Mouse (Mus musculus): ENCODE data around the gene Wnt8b. TPM values are rescaled to one million over a fixed set of nuclear protein-coding genes. Genes with fewer than 3 reads are reported as not detected.

Wnt8b gene
- polyA plus RNA-seq, 1 experiment from 2014 or later: not detected

- Histone ChIP-seq H3K9me3 (ENCODE audit: control insufficient read depth, low read length) (no peaks in the 10 kb centered on the region), H3K4me3 (ENCODE audit: control insufficient read depth in 1 of 2, insufficient read depth in 1 of 2, low read depth in 1 of 2, low read length in 2 of 2) (no peak overlapping the region), H3K36me3 (ENCODE audit: control insufficient read depth, insufficient read depth, low read length) (no peaks in the 10 kb centered on the region), H3K27ac (replicated peaks in 1 of 2; ENCODE audit: control insufficient read depth in 1 of 2, insufficient read depth in 1 of 2, low read depth in 2 of 2, low read length in 2 of 2) (no peak overlapping the region), H3K4me2 (ENCODE audit: low read length) (no peak overlapping the region), H3K4me1 (ENCODE audit: control insufficient read depth in 2 of 2, insufficient read depth in 2 of 2, low read length in 2 of 2) (no peaks in the 10 kb centered on the region), H3K9ac (ENCODE audit: low read length) (no peak overlapping the region), H3K27me3 (ENCODE audit: control insufficient read depth, insufficient read depth, low read length) (no peaks in the 10 kb centered on the region)
- no peak for ATAC-seq (ENCODE audit: insufficient number of reproducible peaks, insufficient read depth, low FRiP score, low read depth)
- WGBS: 77% methylated on average over 9 of the region's 9 CpGs
Observed at GRCm38 (mm10) chr19:44525551-44526205, 32.4 kb downstream of the Wnt8b start.

DNA sequence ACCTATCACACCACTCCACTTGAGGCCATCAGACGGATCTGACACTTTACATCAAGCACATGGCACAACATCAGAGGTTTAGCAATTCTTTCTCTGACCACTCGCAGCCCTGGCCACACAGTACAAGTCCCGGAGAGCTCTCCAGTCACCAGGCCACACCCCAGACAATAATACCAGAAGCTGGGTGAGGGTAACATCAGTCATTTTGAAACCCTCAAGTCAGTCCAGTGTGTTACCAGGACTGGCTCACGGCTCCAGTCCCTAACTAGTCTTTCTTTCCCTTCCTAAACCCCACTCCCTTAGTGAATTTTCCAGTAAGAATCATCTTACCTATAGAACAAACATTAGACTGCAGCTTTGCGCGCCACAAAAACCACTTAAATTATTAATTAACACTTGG is 36.7 kb downstream of the Wnt8b start:
- WGBS: 78% methylated on average over 6 of the region's 6 CpGs
- Histone ChIP-seq H3K4me2 (ENCODE audit: low read length) (no peak overlapping the region), H3K4me3 (ENCODE audit: control insufficient read depth in 1 of 2, insufficient read depth in 1 of 2, low read depth in 1 of 2, low read length in 2 of 2) (no peak overlapping the region), H3K27me3 (ENCODE audit: control insufficient read depth, insufficient read depth, low read length) (no peaks in the 10 kb centered on the region; the same call in 1 of the 2 replicates), H3K27ac (replicated peaks in 1 of 2; ENCODE audit: control insufficient read depth in 1 of 2, insufficient read depth in 1 of 2, low read depth in 2 of 2, low read length in 2 of 2) (no peak overlapping the region), H3K36me3 (ENCODE audit: control insufficient read depth, insufficient read depth, low read length) (no peaks in the 10 kb centered on the region), H3K9ac (ENCODE audit: low read length) (no peak overlapping the region), H3K4me1 (ENCODE audit: control insufficient read depth in 2 of 2, insufficient read depth in 2 of 2, low read length in 2 of 2) (no peaks in the 10 kb centered on the region), H3K9me3 (ENCODE audit: control insufficient read depth, low read length) (no peaks in the 10 kb centered on the region)
- no peak for ATAC-seq (ENCODE audit: insufficient number of reproducible peaks, insufficient read depth, low FRiP score, low read depth)

DNA sequence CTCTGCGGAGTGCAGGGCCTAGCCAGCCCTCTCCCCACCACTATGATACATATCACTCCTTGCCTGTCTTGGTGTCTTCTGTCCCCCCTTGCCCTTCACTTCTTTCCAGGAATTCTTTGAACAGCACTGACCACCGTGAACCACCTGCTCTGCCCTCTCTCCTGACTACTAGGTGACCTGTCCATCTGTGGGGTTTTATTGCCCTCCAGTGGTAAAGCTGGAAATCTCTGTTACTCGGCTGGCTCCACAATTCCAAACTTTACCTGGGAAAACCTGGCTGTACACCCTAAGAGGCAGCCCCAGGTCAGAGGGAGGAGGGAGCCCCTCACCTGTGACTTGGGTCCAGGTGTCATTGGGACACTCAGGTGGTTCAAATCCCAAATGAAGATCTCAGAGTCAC is 42.1 kb downstream of the Wnt8b start:
- no peak for ATAC-seq (ENCODE audit: insufficient number of reproducible peaks, insufficient read depth, low FRiP score, low read depth)
- H3K4me1 ChIP-seq (ENCODE audit: control insufficient read depth in 2 of 2, insufficient read depth in 2 of 2, low read length in 2 of 2): no peaks in the 10 kb centered on the region
- no peak overlapping the region for H3K4me2 ChIP-seq (ENCODE audit: low read length)
- no peak overlapping the region for H3K9ac ChIP-seq (ENCODE audit: low read length)
- 35% methylated on average over 3 of the region's 3 CpGs for WGBS
- H3K27ac ChIP-seq (replicated peaks in 1 of 2; ENCODE audit: control insufficient read depth in 1 of 2, insufficient read depth in 1 of 2, low read depth in 2 of 2, low read length in 2 of 2): no peak overlapping the region
- no peaks in the 10 kb centered on the region for H3K36me3 ChIP-seq (ENCODE audit: control insufficient read depth, insufficient read depth, low read length)
- H3K27me3 ChIP-seq (ENCODE audit: control insufficient read depth, insufficient read depth, low read length): no peaks in the 10 kb centered on the region; the same call in 1 of the 2 replicates
- no peak overlapping the region for H3K4me3 ChIP-seq (ENCODE audit: control insufficient read depth in 1 of 2, insufficient read depth in 1 of 2, low read depth in 1 of 2, low read length in 2 of 2)
- H3K9me3 ChIP-seq (ENCODE audit: control insufficient read depth, low read length): no peaks in the 10 kb centered on the region

DNA sequence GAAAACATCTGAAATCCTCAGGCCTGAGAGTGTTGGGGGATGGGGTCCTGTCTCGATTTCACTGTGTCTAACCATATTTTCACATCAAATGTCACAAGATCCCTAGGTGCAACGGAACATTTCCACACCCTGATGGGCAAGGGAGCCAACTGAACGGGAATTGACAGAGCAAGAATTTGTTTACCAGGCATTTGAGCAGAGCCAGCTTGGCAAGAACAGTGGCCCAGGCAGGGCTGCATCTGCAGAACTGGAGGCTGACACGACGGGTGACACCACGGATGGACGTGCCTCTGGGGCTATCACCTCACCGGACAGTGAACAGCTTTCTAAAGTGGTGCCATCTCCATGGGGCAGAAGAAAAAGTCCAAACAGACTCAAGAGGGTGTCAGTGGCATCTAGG is 44.1 kb downstream of the Wnt8b start:
- Histone ChIP-seq H3K9ac (ENCODE audit: low read length) (no peak overlapping the region), H3K4me2 (ENCODE audit: low read length) (no peak overlapping the region), H3K36me3 (ENCODE audit: control insufficient read depth, insufficient read depth, low read length) (no peaks in the 10 kb centered on the region), H3K4me1 (ENCODE audit: control insufficient read depth in 2 of 2, insufficient read depth in 2 of 2, low read length in 2 of 2) (no peaks in the 10 kb centered on the region), H3K27me3 (ENCODE audit: control insufficient read depth, insufficient read depth, low read length) (no peaks in the 10 kb centered on the region; the same call in 1 of the 2 replicates), H3K27ac (replicated peaks in 1 of 2; ENCODE audit: control insufficient read depth in 1 of 2, insufficient read depth in 1 of 2, low read depth in 2 of 2, low read length in 2 of 2) (no peak overlapping the region), H3K9me3 (ENCODE audit: control insufficient read depth, low read length) (0 out of 2 replicates have a peak, but pooled peaks cover 4% of the 10 kb centered on the region), H3K4me3 (ENCODE audit: control insufficient read depth in 1 of 2, insufficient read depth in 1 of 2, low read depth in 1 of 2, low read length in 2 of 2) (no peak overlapping the region)
- 82% methylated on average over 8 of the region's 8 CpGs for WGBS
- ATAC-seq (ENCODE audit: insufficient number of reproducible peaks, insufficient read depth, low FRiP score, low read depth): no peak

GRCm38 (mm10) chr19:44542694-44543178 is 49.5 kb downstream of the Wnt8b start:
- no peak for ATAC-seq (ENCODE audit: insufficient number of reproducible peaks, insufficient read depth, low FRiP score, low read depth)
- Histone ChIP-seq H3K27me3 (ENCODE audit: control insufficient read depth, insufficient read depth, low read length) (no peaks in the 10 kb centered on the region), H3K4me1 (ENCODE audit: control insufficient read depth in 2 of 2, insufficient read depth in 2 of 2, low read length in 2 of 2) (no peaks in the 10 kb centered on the region), H3K9ac (ENCODE audit: low read length) (no peak overlapping the region), H3K4me2 (ENCODE audit: low read length) (no peak overlapping the region), H3K9me3 (ENCODE audit: control insufficient read depth, low read length) (0 out of 2 replicates have a peak, but pooled peaks cover 4% of the 10 kb centered on the region), H3K36me3 (ENCODE audit: control insufficient read depth, insufficient read depth, low read length) (no peaks in the 10 kb centered on the region), H3K4me3 (ENCODE audit: control insufficient read depth in 1 of 2, insufficient read depth in 1 of 2, low read depth in 1 of 2, low read length in 2 of 2) (no peak overlapping the region), H3K27ac (replicated peaks in 1 of 2; ENCODE audit: control insufficient read depth in 1 of 2, insufficient read depth in 1 of 2, low read depth in 2 of 2, low read length in 2 of 2) (no peak overlapping the region)
- WGBS: 81% methylated on average over 8 of the region's 8 CpGs

- Histone ChIP-seq H3K4me1 (ENCODE audit: control insufficient read depth in 2 of 2, insufficient read depth in 2 of 2, low read length in 2 of 2) (no peaks in the 10 kb centered on the region), H3K27me3 (ENCODE audit: control insufficient read depth, insufficient read depth, low read length) (no peaks in the 10 kb centered on the region), H3K9me3 (ENCODE audit: control insufficient read depth, low read length) (0 out of 2 replicates have a peak, but pooled peaks cover 4% of the 10 kb centered on the region), H3K36me3 (ENCODE audit: control insufficient read depth, insufficient read depth, low read length) (peaks cover 15% of the 10 kb centered on the region), H3K4me2 (ENCODE audit: low read length) (peak overlapping the region; percentile 81; the same call in 1 of the 2 replicates), H3K27ac (replicated peaks in 1 of 2; ENCODE audit: control insufficient read depth in 1 of 2, insufficient read depth in 1 of 2, low read depth in 2 of 2, low read length in 2 of 2) (no peak overlapping the region), H3K9ac (ENCODE audit: low read length) (no peak overlapping the region), H3K4me3 (ENCODE audit: control insufficient read depth in 1 of 2, insufficient read depth in 1 of 2, low read depth in 1 of 2, low read length in 2 of 2) (no peak overlapping the region)
- 61% methylated on average over 10 of the region's 10 CpGs for WGBS
- ATAC-seq (ENCODE audit: insufficient number of reproducible peaks, insufficient read depth, low FRiP score, low read depth): no peak
Observed at GRCm38 (mm10) chr19:44544372-44544771, 51.1 kb downstream of the Wnt8b start.

DNA sequence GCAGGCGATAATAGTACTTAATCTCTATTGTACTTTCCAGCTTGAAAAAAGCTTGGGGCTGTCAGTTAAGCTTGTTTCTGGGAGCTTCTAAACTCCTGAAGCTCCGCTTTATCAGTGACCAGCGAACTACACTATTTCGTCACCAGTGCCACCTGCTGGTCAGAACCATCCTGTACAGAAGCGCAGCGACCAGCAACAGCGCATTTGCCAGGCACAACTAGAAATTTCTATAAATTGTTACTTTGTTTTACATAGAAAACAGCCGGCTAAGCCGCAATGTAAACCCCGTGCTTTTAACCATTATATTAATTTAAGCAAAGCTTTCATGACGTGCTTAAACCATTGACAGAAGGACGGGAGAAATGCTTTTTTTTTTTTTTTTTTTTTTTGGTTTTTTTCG is 51.5 kb downstream of the Wnt8b start:
- peak overlapping the region; percentile 81 for H3K4me2 ChIP-seq (ENCODE audit: low read length)
- 0 out of 2 replicates have a peak, but pooled peaks cover 4% of the 10 kb centered on the region for H3K9me3 ChIP-seq (ENCODE audit: control insufficient read depth, low read length)
- peak overlapping the region; percentile 76; the same call in 1 of the 2 replicates for H3K9ac ChIP-seq (ENCODE audit: low read length)
- WGBS: 2% methylated on average over 13 of the region's 13 CpGs
- no peak for ATAC-seq (ENCODE audit: insufficient number of reproducible peaks, insufficient read depth, low FRiP score, low read depth)
- H3K4me1 ChIP-seq (ENCODE audit: control insufficient read depth in 2 of 2, insufficient read depth in 2 of 2, low read length in 2 of 2): no peaks in the 10 kb centered on the region
- no peak overlapping the region for H3K27ac ChIP-seq (replicated peaks in 1 of 2; ENCODE audit: control insufficient read depth in 1 of 2, insufficient read depth in 1 of 2, low read depth in 2 of 2, low read length in 2 of 2)
- peaks cover 19% of the 10 kb centered on the region for H3K36me3 ChIP-seq (ENCODE audit: control insufficient read depth, insufficient read depth, low read length)
- no peaks in the 10 kb centered on the region for H3K27me3 ChIP-seq (ENCODE audit: control insufficient read depth, insufficient read depth, low read length)
- peak overlapping the region; percentile 53 to 60; a peak in 3 of 4 replicates for H3K4me3 ChIP-seq (ENCODE audit: control insufficient read depth in 1 of 2, insufficient read depth in 1 of 2, low read depth in 1 of 2, low read length in 2 of 2)

Measured in heart, embryonic 14.5 days (tissue).